Mouse (Mus musculus): ENCODE data around the gene Atp5k. TPM values are rescaled to one million over a fixed set of nuclear protein-coding genes. Genes with fewer than 3 reads are reported as not detected.

Gene Atp5k
- polyA plus RNA-seq, 1 experiment: 33.6 TPM

DNA sequence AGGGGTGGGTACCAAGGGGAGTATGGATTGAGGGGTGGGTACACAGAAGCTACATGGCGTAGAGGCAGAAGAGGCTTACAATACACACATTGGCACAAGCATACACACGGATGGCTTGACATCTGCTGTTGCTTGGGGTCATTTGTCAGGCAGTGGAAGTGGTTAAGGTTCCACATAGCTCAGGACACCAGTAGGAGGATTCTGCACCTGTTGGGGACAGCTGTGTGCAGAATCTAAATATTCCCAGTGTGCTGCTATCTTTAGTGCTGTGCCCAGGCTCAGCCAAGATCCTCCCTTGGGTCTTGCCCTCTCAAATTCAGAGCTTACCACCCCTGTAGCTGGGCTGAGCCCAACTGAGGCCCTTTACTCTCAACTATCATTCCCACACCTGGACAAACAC, 1.9 kb upstream of the Atp5k start:
- Histone ChIP-seq H3K4me1 (ENCODE audit: control insufficient read depth, insufficient read depth, low read length) (peaks cover 7% of the 10 kb centered on the region), H3K4me3 (replicated peaks; ENCODE audit: extremely low read depth, low read depth, low read length) (no peak overlapping the region)
- no peak for TF ChIP-seq CTCF (IDR thresholded peaks at IDR 0.05; ENCODE audit: insufficient read depth, low read length)
- DNase-seq: no peak
- WGBS: 65% methylated on average over 2 of the region's 2 CpGs

DNA sequence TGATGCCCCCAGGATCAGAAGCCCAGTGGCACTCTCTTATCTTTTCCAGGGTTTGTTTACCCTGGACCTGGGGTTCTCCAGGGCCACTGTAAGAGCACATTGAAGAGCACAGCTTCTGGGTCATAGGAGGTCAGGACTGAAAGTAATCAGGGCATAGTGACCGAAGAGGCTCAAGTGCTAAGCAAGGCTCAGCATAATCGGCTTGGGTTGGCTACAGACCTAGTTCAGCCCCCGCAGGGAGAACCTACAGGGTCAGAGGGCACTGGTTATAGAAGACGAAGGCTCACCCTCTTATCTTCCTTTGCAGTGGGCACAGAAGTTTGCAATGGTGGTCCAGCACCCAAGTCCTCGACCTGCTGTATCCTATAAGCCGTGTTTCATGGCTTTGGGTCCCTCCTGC, 3.1 kb downstream of the Atp5k start:
- no peak for DNase-seq
- Histone ChIP-seq H3K4me1 (ENCODE audit: control insufficient read depth, insufficient read depth, low read length) (peaks cover 7% of the 10 kb centered on the region), H3K4me3 (replicated peaks; ENCODE audit: extremely low read depth, low read depth, low read length) (no peak overlapping the region)
- 72% methylated on average over 6 of the region's 6 CpGs for WGBS
- no peak for TF ChIP-seq CTCF (IDR thresholded peaks at IDR 0.05; ENCODE audit: insufficient read depth, low read length)
- TF ChIP-seq POLR2A (IDR thresholded peaks at IDR 0.05; ENCODE audit: borderline replicate concordance, extremely low read depth, low read depth, low read length): no peak

DNA sequence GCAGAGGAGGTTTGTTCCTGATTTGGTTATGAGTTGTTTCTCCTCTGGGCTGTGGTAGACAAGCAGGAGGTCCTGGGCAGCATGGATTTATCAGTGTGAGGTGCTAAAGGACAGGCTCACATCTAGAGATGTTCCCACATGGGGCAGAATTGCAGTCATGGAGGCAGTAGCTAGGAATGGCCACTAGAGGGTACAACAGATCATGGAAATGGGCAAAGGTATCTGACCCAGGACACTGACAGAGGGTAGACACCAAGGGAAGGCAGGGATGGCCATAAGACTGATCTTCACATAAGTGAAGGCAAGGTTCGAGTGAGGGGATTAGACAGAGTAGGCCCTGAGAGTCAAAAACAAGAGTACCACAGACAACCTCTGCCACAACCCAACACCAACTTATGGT, 7.1 kb downstream of the Atp5k start:
- H3K4me3 ChIP-seq (replicated peaks; ENCODE audit: extremely low read depth, low read depth, low read length): no peak overlapping the region
- TF ChIP-seq POLR2A (IDR thresholded peaks at IDR 0.05; ENCODE audit: borderline replicate concordance, extremely low read depth, low read depth, low read length) (no peak), CTCF (IDR thresholded peaks at IDR 0.05; ENCODE audit: insufficient read depth, low read length) (peak; percentile 54)
- WGBS: 40% methylated on average over 1 of the region's 1 CpGs
- no peaks in the 10 kb centered on the region for H3K4me1 ChIP-seq (ENCODE audit: control insufficient read depth, insufficient read depth, low read length)
- DNase-seq: peak; percentile 31

DNA sequence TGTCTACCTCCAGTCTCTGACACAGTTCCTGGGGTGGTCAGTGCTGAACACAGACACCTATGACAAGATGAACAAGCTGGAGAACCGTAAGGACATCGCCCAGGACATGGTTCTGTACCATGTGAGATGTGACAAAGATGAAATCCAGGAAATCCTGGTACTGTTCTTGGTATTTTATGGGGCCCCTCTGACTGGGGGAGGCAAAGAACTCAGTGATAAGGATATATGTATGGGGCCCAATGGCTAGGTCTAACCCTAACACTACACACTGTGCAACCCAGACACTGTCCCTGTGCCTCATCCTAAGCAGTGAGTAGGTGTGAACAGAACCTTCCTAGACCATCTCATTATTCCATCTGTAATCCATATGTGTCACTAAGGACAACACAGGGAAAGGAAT, 10.8 kb downstream of the Atp5k start:
- TF ChIP-seq CTCF (IDR thresholded peaks at IDR 0.05; ENCODE audit: insufficient read depth, low read length): no peak
- TF ChIP-seq POLR2A (IDR thresholded peaks at IDR 0.05; ENCODE audit: borderline replicate concordance, extremely low read depth, low read depth, low read length): no peak
- no peak for DNase-seq
- WGBS: 84% methylated on average over 2 of the region's 2 CpGs
- Histone ChIP-seq H3K4me3 (replicated peaks; ENCODE audit: extremely low read depth, low read depth, low read length) (no peak overlapping the region), H3K4me1 (ENCODE audit: control insufficient read depth, insufficient read depth, low read length) (no peaks in the 10 kb centered on the region)

DNA sequence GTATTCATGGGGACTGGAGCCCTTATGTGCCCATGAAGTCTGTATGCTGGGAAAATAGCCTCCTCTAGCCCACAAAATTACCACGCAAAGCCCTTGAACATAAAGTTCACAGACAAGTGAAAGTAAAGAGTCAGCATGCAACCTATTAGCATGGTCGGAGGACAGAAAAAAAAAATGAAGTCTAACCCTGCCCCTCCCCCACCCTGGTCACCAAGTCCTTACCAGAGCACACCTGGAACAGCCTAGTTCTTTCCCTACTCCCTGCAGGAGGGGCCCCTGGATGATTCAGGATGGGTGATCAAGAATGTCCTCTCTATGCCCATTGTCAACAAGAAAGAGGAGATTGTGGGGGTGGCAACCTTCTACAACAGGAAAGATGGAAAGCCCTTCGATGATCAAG, 11.5 kb downstream of the Atp5k start:
- 78% methylated on average over 3 of the region's 3 CpGs for WGBS
- Histone ChIP-seq H3K4me3 (replicated peaks; ENCODE audit: extremely low read depth, low read depth, low read length) (no peak overlapping the region), H3K4me1 (ENCODE audit: control insufficient read depth, insufficient read depth, low read length) (no peaks in the 10 kb centered on the region)
- TF ChIP-seq POLR2A (IDR thresholded peaks at IDR 0.05; ENCODE audit: borderline replicate concordance, extremely low read depth, low read depth, low read length) (no peak), CTCF (IDR thresholded peaks at IDR 0.05; ENCODE audit: insufficient read depth, low read length) (no peak)
- DNase-seq: no peak

DNA sequence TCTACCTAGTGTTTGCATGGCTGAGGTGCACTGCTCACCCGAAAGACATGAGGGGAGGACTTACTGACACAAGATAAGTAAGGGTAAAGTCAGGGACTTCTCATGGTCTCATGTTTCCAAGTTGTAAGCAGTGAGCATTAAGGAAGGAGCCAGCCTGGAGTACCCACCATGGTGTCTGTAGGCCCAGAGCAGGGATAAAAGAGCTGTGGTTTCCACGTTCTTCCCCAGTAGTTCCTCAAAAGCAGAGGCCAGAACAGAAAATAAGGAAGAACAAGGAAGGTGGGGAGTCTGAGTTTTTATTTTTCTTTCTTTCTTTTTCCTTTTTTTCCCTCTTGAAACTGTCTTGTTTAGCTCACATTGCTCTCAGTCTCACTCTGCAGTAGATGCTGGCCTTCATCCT, 19.5 kb downstream of the Atp5k start:
- Histone ChIP-seq H3K4me1 (ENCODE audit: control insufficient read depth, insufficient read depth, low read length) (no peaks in the 10 kb centered on the region), H3K4me3 (replicated peaks; ENCODE audit: extremely low read depth, low read depth, low read length) (no peak overlapping the region)
- no peak for TF ChIP-seq POLR2A (IDR thresholded peaks at IDR 0.05; ENCODE audit: borderline replicate concordance, extremely low read depth, low read depth, low read length)
- no peak for TF ChIP-seq CTCF (IDR thresholded peaks at IDR 0.05; ENCODE audit: insufficient read depth, low read length)
- WGBS: 57% methylated on average over 2 of the region's 2 CpGs
- DNase-seq: no peak

DNA sequence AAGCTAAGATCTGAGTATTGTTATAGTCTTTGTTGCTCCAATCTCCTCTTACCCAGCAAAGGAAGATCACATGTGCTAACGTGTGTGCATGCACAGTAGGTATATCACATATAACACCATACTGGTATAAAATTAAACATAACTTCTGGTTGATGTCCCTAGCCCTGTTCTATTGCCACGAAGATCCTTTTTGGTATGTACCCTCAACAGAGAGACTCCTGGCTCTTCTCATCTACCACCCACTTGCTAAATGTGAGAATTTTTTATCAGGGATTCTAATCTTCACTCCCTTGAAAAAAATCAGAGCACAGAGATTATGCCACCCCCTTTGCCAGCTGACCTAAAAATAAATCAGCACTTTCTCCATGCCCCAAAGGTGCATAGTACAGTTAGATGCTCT, 27.3 kb downstream of the Atp5k start:
- no peak for TF ChIP-seq CTCF (IDR thresholded peaks at IDR 0.05; ENCODE audit: insufficient read depth, low read length)
- TF ChIP-seq POLR2A (IDR thresholded peaks at IDR 0.05; ENCODE audit: borderline replicate concordance, extremely low read depth, low read depth, low read length): no peak
- DNase-seq: no peak
- WGBS: 67% methylated on average over 2 of the region's 2 CpGs
- no peaks in the 10 kb centered on the region for H3K4me1 ChIP-seq (ENCODE audit: control insufficient read depth, insufficient read depth, low read length)
- H3K4me3 ChIP-seq (replicated peaks; ENCODE audit: extremely low read depth, low read depth, low read length): no peak overlapping the region

DNA sequence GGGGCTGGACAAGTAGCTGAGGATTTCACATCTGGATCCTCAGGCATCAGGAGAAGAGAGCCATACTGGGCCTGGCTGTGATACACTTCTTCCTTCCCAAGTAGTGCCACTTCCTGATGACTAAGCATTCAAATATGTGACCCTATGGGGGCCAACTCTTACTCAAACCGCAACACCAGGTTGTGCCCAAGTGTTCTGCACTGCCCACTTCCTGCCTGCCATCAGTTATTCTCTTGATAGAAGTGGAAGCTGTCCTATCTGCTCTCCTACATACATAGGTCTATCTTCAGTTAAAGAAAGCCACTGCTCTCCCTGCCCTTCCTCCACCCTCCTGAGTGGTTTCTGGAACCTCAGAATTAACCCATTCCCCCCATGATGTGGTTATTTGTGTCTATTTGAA, 28.8 kb downstream of the Atp5k start:
- no peak for DNase-seq
- no peak for TF ChIP-seq POLR2A (IDR thresholded peaks at IDR 0.05; ENCODE audit: borderline replicate concordance, extremely low read depth, low read depth, low read length)
- no peak for TF ChIP-seq CTCF (IDR thresholded peaks at IDR 0.05; ENCODE audit: insufficient read depth, low read length)
- Histone ChIP-seq H3K4me1 (ENCODE audit: control insufficient read depth, insufficient read depth, low read length) (no peaks in the 10 kb centered on the region), H3K4me3 (replicated peaks; ENCODE audit: extremely low read depth, low read depth, low read length) (no peak overlapping the region)
- WGBS: 15% methylated on average over 1 of the region's 1 CpGs

DNA sequence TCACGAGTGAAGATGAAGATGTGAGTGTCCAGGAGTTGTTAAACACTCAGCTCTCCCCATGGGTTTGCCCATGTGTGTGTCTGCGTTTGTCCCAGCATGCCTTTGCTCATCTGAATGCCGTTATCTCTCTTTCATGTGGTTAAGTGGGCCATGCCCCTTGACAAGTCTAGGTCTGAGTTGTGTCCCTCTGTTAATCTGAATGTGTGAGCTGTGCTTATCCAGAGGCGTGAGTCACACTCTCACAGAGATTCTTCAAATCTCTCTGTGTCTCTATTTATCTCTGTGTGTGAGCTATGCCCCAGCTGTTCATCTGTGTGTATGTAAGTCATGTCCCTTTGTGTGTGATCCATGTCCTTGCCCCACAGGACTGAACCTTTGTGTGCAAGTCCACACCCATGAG, 30.8 kb downstream of the Atp5k start:
- H3K4me3 ChIP-seq (replicated peaks; ENCODE audit: extremely low read depth, low read depth, low read length): no peak overlapping the region
- 68% methylated on average over 4 of the region's 4 CpGs for WGBS
- TF ChIP-seq POLR2A (IDR thresholded peaks at IDR 0.05; ENCODE audit: borderline replicate concordance, extremely low read depth, low read depth, low read length): no peak

DNA sequence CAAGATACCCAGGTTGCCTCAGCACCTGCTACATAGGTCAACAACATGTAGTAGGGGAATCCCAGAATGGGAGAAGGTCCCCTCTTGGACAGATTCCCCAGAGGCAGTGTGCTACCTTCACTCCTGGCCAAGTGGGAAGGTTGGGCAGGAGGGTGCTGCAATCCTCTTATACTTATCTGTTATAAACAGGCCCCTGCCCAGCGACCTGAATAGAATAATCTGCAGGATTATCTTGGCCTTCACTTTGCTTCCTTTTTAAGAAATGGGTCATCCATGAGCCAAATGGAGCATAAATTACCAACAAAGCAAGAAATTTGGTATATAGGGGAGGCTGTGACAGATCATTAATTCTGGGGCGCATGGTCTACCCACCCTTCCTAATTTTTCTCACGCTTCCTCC, 44.5 kb downstream of the Atp5k start:
- WGBS: 67% methylated on average over 3 of the region's 3 CpGs
- TF ChIP-seq CTCF (IDR thresholded peaks at IDR 0.05; ENCODE audit: insufficient read depth, low read length): no peak
- TF ChIP-seq POLR2A (IDR thresholded peaks at IDR 0.05; ENCODE audit: borderline replicate concordance, extremely low read depth, low read depth, low read length): no peak
- H3K4me3 ChIP-seq (replicated peaks; ENCODE audit: extremely low read depth, low read depth, low read length): no peak overlapping the region
- DNase-seq: no peak
- H3K4me1 ChIP-seq (ENCODE audit: control insufficient read depth, insufficient read depth, low read length): no peaks in the 10 kb centered on the region

More for the DNA sequence above, 30.8 kb downstream of the Atp5k start:
- no peak for DNase-seq
- no peaks in the 10 kb centered on the region for H3K4me1 ChIP-seq (ENCODE audit: control insufficient read depth, insufficient read depth, low read length)

DNA sequence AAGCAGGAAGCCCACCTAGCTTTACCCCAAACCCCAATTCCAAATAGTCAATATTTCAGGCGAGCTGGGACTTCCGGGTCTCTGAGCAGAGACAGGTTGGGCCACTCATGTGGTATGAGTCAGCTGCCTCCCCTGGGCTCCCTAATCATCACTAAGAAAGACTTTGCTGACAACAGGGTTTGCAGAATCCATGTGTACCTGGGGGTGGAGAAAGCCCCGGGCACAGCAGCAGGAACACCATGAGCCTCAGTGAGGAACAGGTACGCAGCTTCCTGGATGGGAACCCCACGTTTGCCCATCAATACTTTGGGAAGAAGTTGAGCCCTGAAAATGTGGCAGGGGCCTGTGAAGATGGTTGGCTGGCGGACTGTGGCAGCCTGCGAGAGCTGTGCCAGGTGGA, 46.0 kb downstream of the Atp5k start, which contains the start of gene Pde6b:
Gene Pde6b, plus strand, starts transcription at position 191 of the 400 bp plus-strand sequence.
- H3K4me3 ChIP-seq (replicated peaks; ENCODE audit: extremely low read depth, low read depth, low read length): no peak within 1 kb of the TSS
- DNase-seq: no peak
- H3K4me1 ChIP-seq (ENCODE audit: control insufficient read depth, insufficient read depth, low read length): no peaks in the 10 kb centered on the region
- WGBS: 71% methylated on average over 7 of the region's 7 CpGs
- TF ChIP-seq POLR2A (IDR thresholded peaks at IDR 0.05; ENCODE audit: borderline replicate concordance, extremely low read depth, low read depth, low read length): no peak
- no peak for TF ChIP-seq CTCF (IDR thresholded peaks at IDR 0.05; ENCODE audit: insufficient read depth, low read length)
